Mouse (Mus musculus): ENCODE data around the gene Fam234b. TPM values are rescaled to one million over a fixed set of nuclear protein-coding genes. Genes with fewer than 3 reads are reported as not detected.

Fam234b gene
- 6.9 and 22.5 TPM in 2 replicates for polyA plus RNA-seq (2012; rRNA removed)

GRCm38 (mm10) chr6:135197921-135198532 lies at the start of gene Fam234b, which contains the start of gene Hebp1:
Gene Fam234b (plus strand): TSS chr6:135197977.
Gene Hebp1 (minus strand): TSS chr6:135198022.
- Histone ChIP-seq H3K27me3 (ENCODE audit: control insufficient read depth, insufficient read depth, low read length) (no peaks in the 10 kb centered on the region), H3K4me1 (ENCODE audit: control insufficient read depth, insufficient read depth, insufficient read length, low read length) (peaks cover 13% of the 10 kb centered on the region), H3K36me3 (ENCODE audit: control insufficient read depth, insufficient read depth, low read length) (no peaks in the 10 kb centered on the region), H3K4me3 (ENCODE audit: low read depth, low read length) (peak within 1 kb of the TSS; percentile 88), H3K27ac (ENCODE audit: insufficient read depth, low read depth, low read length) (peak within 1 kb of the TSS; percentile 96)
- WGBS: under 1% methylated on average over 52 of the region's 52 CpGs
- peak; percentile 44 for TF ChIP-seq POLR2A (IDR thresholded peaks at IDR 0.05; ENCODE audit: low read depth, low read length)
- no peak for TF ChIP-seq CTCF (IDR thresholded peaks at IDR 0.05; ENCODE audit: extremely low read depth, insufficient read length, insufficient replicate concordance, low read depth, low read length)

- Histone ChIP-seq H3K4me3 (ENCODE audit: low read depth, low read length) (no peak overlapping the region), H3K27me3 (ENCODE audit: control insufficient read depth, insufficient read depth, low read length) (no peaks in the 10 kb centered on the region), H3K36me3 (ENCODE audit: control insufficient read depth, insufficient read depth, low read length) (no peaks in the 10 kb centered on the region), H3K27ac (ENCODE audit: insufficient read depth, low read depth, low read length) (no peak overlapping the region), H3K4me1 (ENCODE audit: control insufficient read depth, insufficient read depth, insufficient read length, low read length) (no peaks in the 10 kb centered on the region)
- peak; percentile 69; the same call in 1 of the 2 replicates for TF ChIP-seq CTCF (IDR thresholded peaks at IDR 0.05; ENCODE audit: extremely low read depth, insufficient read length, insufficient replicate concordance, low read depth, low read length)
- TF ChIP-seq POLR2A (IDR thresholded peaks at IDR 0.05; ENCODE audit: low read depth, low read length): no peak
- WGBS: 40% methylated on average over 1 of the region's 1 CpGs
These were observed 49.3 kb upstream of the Fam234b start for GRCm38 (mm10) chr6:135148506-135148905.

- TF ChIP-seq CTCF (IDR thresholded peaks at IDR 0.05; ENCODE audit: extremely low read depth, insufficient read length, insufficient replicate concordance, low read depth, low read length) (no peak), POLR2A (IDR thresholded peaks at IDR 0.05; ENCODE audit: low read depth, low read length) (no peak)
- 81% methylated on average over 4 of the region's 4 CpGs for WGBS
These were observed 48.6 kb upstream of the Fam234b start for GRCm38 (mm10) chr6:135149175-135149574.

GRCm38 (mm10) chr6:135149722-135150121 lies 48.1 kb upstream of the Fam234b start:
- Histone ChIP-seq H3K4me1 (ENCODE audit: control insufficient read depth, insufficient read depth, insufficient read length, low read length) (no peaks in the 10 kb centered on the region), H3K4me3 (ENCODE audit: low read depth, low read length) (no peak overlapping the region), H3K27ac (ENCODE audit: insufficient read depth, low read depth, low read length) (no peak overlapping the region), H3K27me3 (ENCODE audit: control insufficient read depth, insufficient read depth, low read length) (no peaks in the 10 kb centered on the region), H3K36me3 (ENCODE audit: control insufficient read depth, insufficient read depth, low read length) (no peaks in the 10 kb centered on the region)
- 90% methylated on average over 4 of the region's 4 CpGs for WGBS
- TF ChIP-seq CTCF (IDR thresholded peaks at IDR 0.05; ENCODE audit: extremely low read depth, insufficient read length, insufficient replicate concordance, low read depth, low read length) (no peak), POLR2A (IDR thresholded peaks at IDR 0.05; ENCODE audit: low read depth, low read length) (no peak)

More at GRCm38 (mm10) chr6:135149175-135149574, 48.6 kb upstream of the Fam234b start:
- no peaks in the 10 kb centered on the region for H3K36me3 ChIP-seq (ENCODE audit: control insufficient read depth, insufficient read depth, low read length)
- no peaks in the 10 kb centered on the region for H3K27me3 ChIP-seq (ENCODE audit: control insufficient read depth, insufficient read depth, low read length)
- H3K4me1 ChIP-seq (ENCODE audit: control insufficient read depth, insufficient read depth, insufficient read length, low read length): no peaks in the 10 kb centered on the region
- H3K27ac ChIP-seq (ENCODE audit: insufficient read depth, low read depth, low read length): no peak overlapping the region
- H3K4me3 ChIP-seq (ENCODE audit: low read depth, low read length): no peak overlapping the region

- Histone ChIP-seq H3K27me3 (ENCODE audit: control insufficient read depth, insufficient read depth, low read length) (no peaks in the 10 kb centered on the region), H3K4me3 (ENCODE audit: low read depth, low read length) (no peak overlapping the region), H3K36me3 (ENCODE audit: control insufficient read depth, insufficient read depth, low read length) (no peaks in the 10 kb centered on the region), H3K4me1 (ENCODE audit: control insufficient read depth, insufficient read depth, insufficient read length, low read length) (no peaks in the 10 kb centered on the region), H3K27ac (ENCODE audit: insufficient read depth, low read depth, low read length) (no peak overlapping the region)
- WGBS: 30% methylated on average over 5 of the region's 5 CpGs
- TF ChIP-seq CTCF (IDR thresholded peaks at IDR 0.05; ENCODE audit: extremely low read depth, insufficient read length, insufficient replicate concordance, low read depth, low read length) (peak; percentile 55; the same call in 1 of the 2 replicates), POLR2A (IDR thresholded peaks at IDR 0.05; ENCODE audit: low read depth, low read length) (no peak)
These were observed 47.5 kb upstream of the Fam234b start for GRCm38 (mm10) chr6:135150311-135150710.

DNA sequence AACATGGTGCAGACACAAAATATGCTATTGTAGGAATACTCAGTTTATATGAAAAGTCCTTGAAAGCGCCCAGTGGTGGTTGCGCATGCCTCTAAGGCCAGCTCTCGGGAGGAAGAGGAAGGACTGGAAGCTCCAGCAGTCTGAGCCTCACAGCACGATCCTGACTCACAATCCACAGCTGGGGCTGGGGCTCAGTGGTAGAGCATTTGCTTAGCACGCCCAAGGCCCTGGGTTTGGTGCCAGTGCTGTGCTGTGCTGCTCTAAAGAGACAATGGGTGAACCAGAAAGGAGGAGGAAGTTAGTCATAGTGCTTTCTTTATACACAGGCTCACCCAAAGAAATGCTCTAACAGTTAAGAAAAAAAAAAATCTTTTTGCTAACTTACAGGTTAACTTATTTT lies 44.1 kb upstream of the Fam234b start:
- no peak overlapping the region for H3K27ac ChIP-seq (ENCODE audit: insufficient read depth, low read depth, low read length)
- peaks cover 4% of the 10 kb centered on the region; the same call in 1 of the 2 replicates for H3K4me1 ChIP-seq (ENCODE audit: control insufficient read depth, insufficient read depth, insufficient read length, low read length)
- TF ChIP-seq POLR2A (IDR thresholded peaks at IDR 0.05; ENCODE audit: low read depth, low read length) (no peak), CTCF (IDR thresholded peaks at IDR 0.05; ENCODE audit: extremely low read depth, insufficient read length, insufficient replicate concordance, low read depth, low read length) (no peak)
- H3K36me3 ChIP-seq (ENCODE audit: control insufficient read depth, insufficient read depth, low read length): no peaks in the 10 kb centered on the region
- no peak overlapping the region for H3K4me3 ChIP-seq (ENCODE audit: low read depth, low read length)
- WGBS: 85% methylated on average over 5 of the region's 5 CpGs
- H3K27me3 ChIP-seq (ENCODE audit: control insufficient read depth, insufficient read depth, low read length): no peaks in the 10 kb centered on the region

DNA sequence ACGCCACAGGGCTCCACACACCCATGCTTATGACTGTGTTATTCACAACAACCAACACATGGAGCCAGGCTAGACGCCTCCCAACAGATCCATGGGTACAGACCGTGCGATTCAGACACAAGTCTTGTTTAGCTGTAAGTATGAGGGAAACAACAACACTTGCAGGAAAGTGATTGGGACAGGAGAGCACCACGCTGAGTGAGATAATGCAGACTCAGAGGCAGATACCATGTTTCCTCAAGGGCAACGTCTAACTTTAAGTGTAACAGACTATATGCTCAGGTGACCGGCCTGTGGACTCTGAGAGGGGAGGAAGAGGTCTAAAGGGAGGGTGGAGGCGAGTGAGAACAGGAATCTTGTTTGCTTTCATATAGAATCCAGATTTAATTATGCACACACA lies 41.2 kb upstream of the Fam234b start:
- Histone ChIP-seq H3K27ac (ENCODE audit: insufficient read depth, low read depth, low read length) (no peak overlapping the region), H3K4me1 (ENCODE audit: control insufficient read depth, insufficient read depth, insufficient read length, low read length) (peaks cover 4% of the 10 kb centered on the region; the same call in 1 of the 2 replicates), H3K27me3 (ENCODE audit: control insufficient read depth, insufficient read depth, low read length) (no peaks in the 10 kb centered on the region), H3K36me3 (ENCODE audit: control insufficient read depth, insufficient read depth, low read length) (no peaks in the 10 kb centered on the region), H3K4me3 (ENCODE audit: low read depth, low read length) (no peak overlapping the region)
- whole genome bisulfite sequencing: 44% methylated on average over 8 of the region's 8 CpGs
- no peak for TF ChIP-seq POLR2A (IDR thresholded peaks at IDR 0.05; ENCODE audit: low read depth, low read length)
- no peak for TF ChIP-seq CTCF (IDR thresholded peaks at IDR 0.05; ENCODE audit: extremely low read depth, insufficient read length, insufficient replicate concordance, low read depth, low read length)

Data from small intestine, adult 2 months (tissue).